Mouse (Mus musculus): ENCODE data around the gene Pga5. TPM values are rescaled to one million over a fixed set of nuclear protein-coding genes. Genes with fewer than 3 reads are reported as not detected.

Pga5 gene
- polyA plus RNA-seq (2015; fragmentation: Nextera tagmentation; extraction: Ambion mirVana) = 2.2 and 49.2 TPM in 2 replicates

DNA sequence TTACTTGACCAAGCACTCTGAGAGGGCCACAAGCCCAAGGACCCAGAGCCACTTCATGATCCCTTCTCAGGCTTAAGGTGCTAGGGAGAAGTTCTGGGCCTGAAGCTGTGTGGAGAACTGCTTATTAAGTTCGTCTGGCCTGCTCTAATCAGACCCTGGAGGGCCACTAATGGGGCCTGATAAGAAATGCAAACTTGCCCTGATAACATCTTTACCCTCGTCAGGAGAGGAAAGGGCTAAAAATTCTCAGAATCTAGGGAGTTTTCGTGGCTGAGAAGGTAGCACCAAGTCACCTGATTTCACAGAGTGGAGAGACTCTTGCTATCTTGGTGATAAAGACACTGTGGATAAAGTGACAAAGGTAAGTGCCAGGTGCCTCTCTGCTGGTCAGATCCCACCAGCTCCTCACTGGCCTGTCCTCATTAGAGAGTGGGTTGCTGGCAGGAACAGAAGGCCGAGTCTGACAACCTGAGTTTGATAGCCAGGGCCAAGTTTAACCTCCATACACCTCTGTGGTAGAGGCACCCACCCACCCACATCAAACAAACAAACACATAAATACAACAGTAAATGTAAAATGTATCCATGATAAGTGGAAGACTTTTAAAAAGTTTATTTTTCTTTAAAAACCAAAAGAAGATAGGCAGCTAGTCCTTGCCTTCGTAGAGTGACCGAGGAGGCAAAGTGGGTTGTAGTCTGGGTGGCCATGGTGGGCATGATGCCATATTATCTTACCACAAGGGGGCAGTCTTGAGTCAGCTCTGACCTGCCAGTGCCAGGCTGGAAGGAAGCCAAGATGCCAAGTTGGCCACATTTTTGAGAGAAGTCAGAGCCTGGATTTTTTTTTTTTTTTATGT lies at the start of gene Pga5:
Pga5 (minus strand) TSS at position 157 of the 857 bp plus-strand sequence.

DNA sequence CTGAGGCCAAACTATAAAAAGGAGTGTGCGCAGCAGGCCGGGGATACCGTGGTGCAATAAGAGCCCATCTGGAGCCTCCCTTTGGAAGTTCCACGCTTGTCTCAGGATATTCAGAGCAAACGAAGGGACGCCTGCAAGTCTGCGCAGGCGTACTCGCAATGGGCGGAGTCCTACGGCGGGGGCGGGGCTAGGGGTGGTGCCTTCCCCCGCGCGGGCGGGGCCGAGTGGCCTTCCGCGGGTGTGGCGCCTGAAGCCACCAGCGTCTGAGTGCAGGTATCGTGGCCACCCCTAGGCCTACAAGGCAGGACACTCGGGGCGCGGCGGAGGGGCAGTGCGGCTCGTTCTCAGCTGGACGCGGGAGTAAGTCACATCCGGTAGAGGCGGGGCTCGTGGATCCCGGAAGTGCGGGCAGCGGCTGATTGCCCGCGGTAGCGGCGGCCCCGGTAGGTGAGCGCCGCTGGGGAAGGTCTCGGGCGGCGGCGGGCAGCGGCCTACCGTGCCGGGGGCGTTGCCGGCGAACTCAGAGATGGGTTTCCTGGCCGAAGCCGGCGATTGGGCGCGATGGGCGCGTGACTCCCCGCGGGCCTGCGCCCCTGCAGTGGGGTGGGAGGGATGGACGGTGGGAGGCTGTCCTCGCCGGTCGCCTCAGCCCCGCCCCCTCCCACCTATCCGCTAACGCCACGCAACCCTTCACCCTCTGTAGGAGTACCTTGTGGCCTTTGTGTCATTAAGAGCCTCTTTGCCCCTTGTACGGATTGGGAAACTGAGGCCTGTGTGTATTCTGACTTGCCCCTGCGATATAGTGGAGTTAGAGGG lies 10.9 kb upstream of the Pga5 start, which contains the start of gene Vps37c:
Vps37c (plus strand) TSS at position 199 of the 816 bp plus-strand sequence.

DNA sequence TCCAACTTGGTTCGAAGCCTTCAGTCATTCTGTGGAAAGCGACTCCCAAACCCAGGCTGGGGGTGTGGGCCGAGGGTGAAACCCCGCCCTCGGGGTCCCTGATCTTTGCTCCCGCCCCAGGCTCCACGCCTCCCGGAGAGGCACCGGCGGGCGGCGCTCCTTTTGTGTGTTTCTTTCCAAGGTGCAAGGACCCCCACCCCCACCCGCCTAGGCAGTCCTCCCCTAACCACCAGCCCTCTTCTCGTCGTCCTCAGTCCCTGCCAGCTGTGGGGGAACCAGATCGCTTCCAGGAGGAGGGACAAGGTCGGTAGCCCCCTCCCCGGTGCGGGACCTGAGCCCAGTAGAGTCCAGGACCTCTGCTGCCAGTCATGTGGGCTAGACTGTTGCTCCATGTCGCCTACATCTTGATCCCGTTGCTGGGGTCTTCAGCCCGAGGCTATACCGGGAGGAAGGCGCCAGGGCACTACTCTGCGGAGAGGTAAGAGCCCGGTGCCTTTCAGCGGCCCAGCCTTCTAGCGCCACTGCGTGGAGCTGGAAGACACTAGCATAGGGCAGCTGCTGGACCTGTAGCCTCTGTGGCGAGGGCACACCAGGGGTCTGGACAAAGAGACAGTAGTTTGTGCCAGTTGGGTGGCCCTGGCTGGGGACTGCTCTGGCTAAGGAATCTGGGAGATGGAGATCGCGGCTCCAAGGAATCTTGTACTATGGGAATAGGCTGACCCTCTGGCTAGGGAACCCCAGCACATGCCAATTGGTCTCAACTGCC lies 43.6 kb downstream of the Pga5 start, which contains the start of gene Vwce:
Vwce (plus strand) TSS at position 108 of the 766 bp plus-strand sequence.

Other genes starting within 250 kb of the Pga5 start
- 0.65 and 1.9 TPM in 2 replicates for gene Lrrc10b, start 220.6 kb downstream of the Pga5 start, polyA plus RNA-seq (2015; fragmentation: Nextera tagmentation; extraction: Ambion mirVana)
- not detected in 2 replicates for gene Ppp1r32, start 195.1 kb downstream of the Pga5 start, polyA plus RNA-seq (2015; fragmentation: Nextera tagmentation; extraction: Ambion mirVana)
- 22.1 and 25.6 TPM in 2 replicates for gene Cpsf7, start 152.8 kb downstream of the Pga5 start, polyA plus RNA-seq (2015; fragmentation: Nextera tagmentation; extraction: Ambion mirVana)
- gene Sdhaf2, start 151.9 kb downstream of the Pga5 start, polyA plus RNA-seq (2015; fragmentation: Nextera tagmentation; extraction: Ambion mirVana) = 57.9 and 63.1 TPM in 2 replicates
- gene Tmem216, start 121.8 kb downstream of the Pga5 start, polyA plus RNA-seq (2015; fragmentation: Nextera tagmentation; extraction: Ambion mirVana) = 32.8 and 45.4 TPM in 2 replicates
- 13.8 and 18.1 TPM in 2 replicates for gene Cyb561a3, start 100.9 kb downstream of the Pga5 start, polyA plus RNA-seq (2015; fragmentation: Nextera tagmentation; extraction: Ambion mirVana)
- 22.6 and 28.9 TPM in 2 replicates for gene Tmem138, start 100.7 kb downstream of the Pga5 start, polyA plus RNA-seq (2015; fragmentation: Nextera tagmentation; extraction: Ambion mirVana)
- gene Ddb1, start 72.7 kb downstream of the Pga5 start, polyA plus RNA-seq (2015; fragmentation: Nextera tagmentation; extraction: Ambion mirVana) = 131 and 176 TPM in 2 replicates
- gene Tkfc, start 72.4 kb downstream of the Pga5 start, polyA plus RNA-seq (2015; fragmentation: Nextera tagmentation; extraction: Ambion mirVana) = 15.3 and 15.4 TPM in 2 replicates
- 0.79 and 1.2 TPM in 2 replicates for gene Vwce, start 43.9 kb downstream of the Pga5 start, polyA plus RNA-seq (2015; fragmentation: Nextera tagmentation; extraction: Ambion mirVana)
- 21.1 and 25.3 TPM in 2 replicates for gene Vps37c, start 10.7 kb upstream of the Pga5 start, polyA plus RNA-seq (2015; fragmentation: Nextera tagmentation; extraction: Ambion mirVana)
- gene Cd5, start 60.9 kb upstream of the Pga5 start, polyA plus RNA-seq (2015; fragmentation: Nextera tagmentation; extraction: Ambion mirVana) = 0.35 TPM in 1 of 2 replicates, not detected in the other
- gene Cd6, start 152.0 kb upstream of the Pga5 start, polyA plus RNA-seq (2015; fragmentation: Nextera tagmentation; extraction: Ambion mirVana) = not detected in 2 replicates
- 0.80 and 1.6 TPM in 2 replicates for gene Slc15a3, start 161.7 kb upstream of the Pga5 start, polyA plus RNA-seq (2015; fragmentation: Nextera tagmentation; extraction: Ambion mirVana)
- 25.0 and 26.9 TPM in 2 replicates for gene Tmem132a, start 191.9 kb upstream of the Pga5 start, polyA plus RNA-seq (2015; fragmentation: Nextera tagmentation; extraction: Ambion mirVana)
- gene Tmem109, start 203.9 kb upstream of the Pga5 start, polyA plus RNA-seq (2015; fragmentation: Nextera tagmentation; extraction: Ambion mirVana) = 74.4 and 98.8 TPM in 2 replicates
- gene Prpf19, start 217.2 kb upstream of the Pga5 start, polyA plus RNA-seq (2015; fragmentation: Nextera tagmentation; extraction: Ambion mirVana) = 26.1 and 41.2 TPM in 2 replicates
- gene Zp1, start 242.6 kb upstream of the Pga5 start, polyA plus RNA-seq (2015; fragmentation: Nextera tagmentation; extraction: Ambion mirVana) = not detected in 2 replicates